Mouse (Mus musculus) neutrophil, adult 5-6 weeks (primary cell): Measurements from ENCODE around the gene Engase. TPM values are rescaled to one million over a fixed set of nuclear protein-coding genes. Genes with fewer than 3 reads are reported as not detected.
A peak's percentile ranks its signal among the peaks of the same experiment; 100 is the strongest.

Experiments
- ATAC-seq: fragments of 151-379, 151-347 bp; 2 replicates; pipeline ENCODE4 v1.8.0; 2017; ENCODE audit warnings: mild to moderate bottlenecking, moderate TSS enrichment; ENCODE audit not compliant: insufficient number of reproducible peaks, poor library complexity, low FRiP score, severe bottlenecking; ENCODE audit errors: extremely low read depth
- total RNA-seq: library from RNA; stranded (forward); fragments of 200-1000 nt; gene quantifications from 2 replicates; pipeline ENCODE4 v1.2.3, GENCODE M21; 2017

Gene Engase
- total RNA-seq: 3.0 and 4.8 TPM in 2 replicates

GRCm38 (mm10) chr11:118476396-118477373, at the start of gene Engase:
Gene Engase, plus strand, starts transcription at chr11:118476829.
- peak; percentile 96 for ATAC-seq

GRCm38 (mm10) chr11:118427266-118427779, 49.3 kb upstream of the Engase start:
- no peak for ATAC-seq

- no peak for ATAC-seq
These were observed 48.6 kb upstream of the Engase start, which contains the start of gene C1qtnf1 for GRCm38 (mm10) chr11:118427986-118428385. Gene C1qtnf1, plus strand, starts transcription at chr11:118428203.

- no peak for ATAC-seq
These were observed 48.2 kb upstream of the Engase start for GRCm38 (mm10) chr11:118428460-118428868.

GRCm38 (mm10) chr11:118428944-118429709, 47.5 kb upstream of the Engase start:
- no peak for ATAC-seq

GRCm38 (mm10) chr11:118430291-118430885, 46.2 kb upstream of the Engase start:
- no peak for ATAC-seq

GRCm38 (mm10) chr11:118431100-118431948, 45.3 kb upstream of the Engase start:
- no peak for ATAC-seq

GRCm38 (mm10) chr11:118433398-118433868, 43.2 kb upstream of the Engase start:
- ATAC-seq: no peak

GRCm38 (mm10) chr11:118434093-118434492, 42.5 kb upstream of the Engase start:
- no peak for ATAC-seq

GRCm38 (mm10) chr11:118436471-118436935, 40.1 kb upstream of the Engase start:
- ATAC-seq: no peak

GRCm38 (mm10) chr11:118438665-118439414, 37.8 kb upstream of the Engase start:
- ATAC-seq: no peak

- no peak for ATAC-seq
These were observed 33.9 kb upstream of the Engase start for GRCm38 (mm10) chr11:118442691-118443090.

- ATAC-seq: no peak
These were observed 33.2 kb upstream of the Engase start for GRCm38 (mm10) chr11:118443201-118443970.

- peak; percentile 68 for ATAC-seq
These were observed 30.8 kb upstream of the Engase start for GRCm38 (mm10) chr11:118445843-118446242.

- no peak for ATAC-seq
These were observed 29.3 kb upstream of the Engase start for GRCm38 (mm10) chr11:118447346-118447745.

GRCm38 (mm10) chr11:118448385-118448784, 28.2 kb upstream of the Engase start:
- no peak for ATAC-seq

- no peak for ATAC-seq
These were observed 25.4 kb upstream of the Engase start for GRCm38 (mm10) chr11:118451211-118451610.
